In genomic region chr6:51178061-51178791, GRCm38 (mm10) we compare ENCODE assay signal across 8 mouse cellular contexts.
A peak's percentile ranks its signal among the peaks of the same experiment; 100 is the strongest.
DNase-seq lines count a peak whose midpoint lies in the region; ATAC-seq and TF ChIP-seq lines count a peak whose summit lies in the region.

No protein-coding gene starts in this region.

- H3K4me1 ChIP-seq in hindbrain, embryonic 14.5 days (replicated peaks; ENCODE audit: control insufficient read depth, insufficient read depth, low read length): no peaks in the 10 kb centered on the region
- H3K4me1 ChIP-seq in liver, embryonic 11.5 days (replicated peaks; ENCODE audit: control insufficient read depth, insufficient read depth, low read length): peaks cover 6% of the 10 kb centered on the region

- intact Hi-C loops in gastrocnemius, adult 2 months (cut with DNase I): loop anchor here (5.0 kb wide), 1 partner anchor 829 kb away; no protein-coding TSS in a partner anchor

- peak overlapping the region; percentile 65 for H3K4me3 ChIP-seq in gastrocnemius, adult 2 months
- no peak overlapping the region for H3K4me3 ChIP-seq in hindbrain, embryonic 14.5 days (replicated peaks; ENCODE audit: low read length)
- peak overlapping the region; percentile 43 for H3K4me3 ChIP-seq in liver, embryonic 11.5 days (ENCODE audit: low read depth, low read length)

- peak; percentile 64 for DNase-seq in cerebellum, postnatal 14 days
- no peak for DNase-seq in cerebellum, adult 11-12 months
- DNase-seq in c-Kit-negative CD71-positive TER-119-positive erythroid progenitor cells, embryonic 14.5 days (ENCODE audit: low read depth, low spot score): peak; percentile 71
- peak; percentile 81 for DNase-seq in gastrocnemius, adult 2 months
- peak; percentile 85 for DNase-seq in hindbrain, embryonic 14.5 days (ENCODE audit: low spot score)
- DNase-seq in liver, embryonic 11.5 days (ENCODE audit: low spot score): peak; percentile 90
- peak; percentile 44 to 57 for DNase-seq in monocyte, adult 2 months (ENCODE audit: low read depth in 1 of 2, low spot score in 2 of 2)
- DNase-seq in thymus, postnatal 10 days (ENCODE audit: low spot score in 2 of 2): peak; percentile 57 to 64

- no peak overlapping the region for H3K27ac ChIP-seq in gastrocnemius, adult 2 months
- H3K27ac ChIP-seq in hindbrain, embryonic 14.5 days: no peak overlapping the region
- H3K27ac ChIP-seq in liver, embryonic 11.5 days (ENCODE audit: low read depth, low read length): no peak overlapping the region

- peaks cover 93% of the 10 kb centered on the region for H3K27me3 ChIP-seq in hindbrain, embryonic 14.5 days (ENCODE audit: control insufficient read depth, insufficient read depth, low read length)
- peaks cover 74% of the 10 kb centered on the region for H3K27me3 ChIP-seq in liver, embryonic 11.5 days (replicated peaks; ENCODE audit: control insufficient read depth, insufficient read depth, low read length)

- H3K9ac ChIP-seq in hindbrain, embryonic 14.5 days: no peak overlapping the region
- H3K9ac ChIP-seq in liver, embryonic 11.5 days (ENCODE audit: low read depth, low read length): no peak overlapping the region

- peak overlapping the region; percentile 11; the same call in 1 of the 2 replicates for H3K4me2 ChIP-seq in hindbrain, embryonic 14.5 days (replicated peaks)
- peak overlapping the region; percentile 84 for H3K4me2 ChIP-seq in liver, embryonic 11.5 days

- 1% methylated on average over 30 of the region's 34 CpGs for WGBS in hindbrain, embryonic 14.5 days
- under 1% methylated on average over 31 of the region's 34 CpGs for WGBS in liver, embryonic 11.5 days

- no peaks in the 10 kb centered on the region for H3K36me3 ChIP-seq in hindbrain, embryonic 14.5 days (replicated peaks; ENCODE audit: control insufficient read depth, insufficient read depth)
- no peaks in the 10 kb centered on the region for H3K36me3 ChIP-seq in liver, embryonic 11.5 days (ENCODE audit: control insufficient read depth, insufficient read depth, low read length)

- ATAC-seq in hindbrain, embryonic 14.5 days (ENCODE audit: low FRiP score): peak; percentile 95
- peak; percentile 99 for ATAC-seq in liver, embryonic 11.5 days (replicated peaks; ENCODE audit: low FRiP score)

- TF ChIP-seq CTCF in gastrocnemius, adult 2 months (IDR thresholded peaks at IDR 0.05): no peak

- no peaks in the 10 kb centered on the region for H3K9me3 ChIP-seq in hindbrain, embryonic 14.5 days (ENCODE audit: control insufficient read depth, low read length)
- no peaks in the 10 kb centered on the region for H3K9me3 ChIP-seq in liver, embryonic 11.5 days (ENCODE audit: control insufficient read depth, low read length)
